Mouse (Mus musculus) hindbrain, embryonic 15.5 days (tissue): ENCODE results near the gene Tnfsf11. TPM values are rescaled to one million over a fixed set of nuclear protein-coding genes. Genes with fewer than 3 reads are reported as not detected.

Experiments
- ATAC-seq: fragments of 200-750 bp; cut with Nextera tagmentation; 2 replicates; pipeline ENCODE4 v1.8.0; 2017; ENCODE audit warnings: low read depth, moderate number of reproducible peaks, moderate TSS enrichment; ENCODE audit not compliant: low FRiP score
- H3K27ac ChIP-seq: fragments of 300-500 bp; sonication (generic); replicated peaks from 2 replicates; pipeline ENCODE4 v1.5.1; 2015; ENCODE audit warnings: mild to moderate bottlenecking, inconsistent platforms
- H3K27me3 ChIP-seq: fragments of 300-500 bp; sonication (generic); 2 replicates; pipeline ENCODE4 v1.6.1; 2015; ENCODE audit warnings: control low read depth, inconsistent platforms
- H3K36me3 ChIP-seq: fragments of 300-500 bp; sonication (generic); 2 replicates; pipeline ENCODE4 v1.6.1; 2015; ENCODE audit warnings: control low read depth, inconsistent platforms
- H3K4me1 ChIP-seq: fragments of 300-500 bp; sonication (generic); replicated peaks from 2 replicates; pipeline ENCODE4 v1.6.1; 2015; ENCODE audit warnings: control low read depth, inconsistent platforms
- H3K4me2 ChIP-seq: fragments of 300-500 bp; sonication (generic); 2 replicates; pipeline ENCODE4 v1.6.1; 2015; ENCODE audit warnings: moderate library complexity, mild to moderate bottlenecking, inconsistent platforms
- H3K4me3 ChIP-seq: fragments of 300-500 bp; sonication (generic); 2 replicates; pipeline ENCODE4 v1.5.1; 2015; ENCODE audit warnings: mild to moderate bottlenecking, inconsistent platforms
- H3K9ac ChIP-seq: fragments of 300-500 bp; sonication (generic); 2 replicates; pipeline ENCODE4 v1.6.1; 2015; ENCODE audit warnings: inconsistent platforms
- H3K9me3 ChIP-seq: fragments of 300-500 bp; sonication (generic); 2 replicates; pipeline ENCODE4 v1.6.1; 2016; ENCODE audit warnings: control low read depth, inconsistent platforms
- WGBS: fragments of 180-500 bp; shearing (Covaris S2); methylation state at CpG from one replicate; pipeline ENCODE4 v1.1.7; 2015; 5-methylcytosine and 5-hydroxymethylcytosine counted together
- polyA plus RNA-seq: library from polyadenylated mRNA; unstranded; fragments of >200 nt; fragmentation: Nextera tagmentation; extraction: Ambion mirVana; gene quantifications from 2 replicates; pipeline ENCODE4 v1.2.1, GENCODE M21; 2015

Gene Tnfsf11
- polyA plus RNA-seq: 0.07 and 0.13 TPM in 2 replicates

DNA sequence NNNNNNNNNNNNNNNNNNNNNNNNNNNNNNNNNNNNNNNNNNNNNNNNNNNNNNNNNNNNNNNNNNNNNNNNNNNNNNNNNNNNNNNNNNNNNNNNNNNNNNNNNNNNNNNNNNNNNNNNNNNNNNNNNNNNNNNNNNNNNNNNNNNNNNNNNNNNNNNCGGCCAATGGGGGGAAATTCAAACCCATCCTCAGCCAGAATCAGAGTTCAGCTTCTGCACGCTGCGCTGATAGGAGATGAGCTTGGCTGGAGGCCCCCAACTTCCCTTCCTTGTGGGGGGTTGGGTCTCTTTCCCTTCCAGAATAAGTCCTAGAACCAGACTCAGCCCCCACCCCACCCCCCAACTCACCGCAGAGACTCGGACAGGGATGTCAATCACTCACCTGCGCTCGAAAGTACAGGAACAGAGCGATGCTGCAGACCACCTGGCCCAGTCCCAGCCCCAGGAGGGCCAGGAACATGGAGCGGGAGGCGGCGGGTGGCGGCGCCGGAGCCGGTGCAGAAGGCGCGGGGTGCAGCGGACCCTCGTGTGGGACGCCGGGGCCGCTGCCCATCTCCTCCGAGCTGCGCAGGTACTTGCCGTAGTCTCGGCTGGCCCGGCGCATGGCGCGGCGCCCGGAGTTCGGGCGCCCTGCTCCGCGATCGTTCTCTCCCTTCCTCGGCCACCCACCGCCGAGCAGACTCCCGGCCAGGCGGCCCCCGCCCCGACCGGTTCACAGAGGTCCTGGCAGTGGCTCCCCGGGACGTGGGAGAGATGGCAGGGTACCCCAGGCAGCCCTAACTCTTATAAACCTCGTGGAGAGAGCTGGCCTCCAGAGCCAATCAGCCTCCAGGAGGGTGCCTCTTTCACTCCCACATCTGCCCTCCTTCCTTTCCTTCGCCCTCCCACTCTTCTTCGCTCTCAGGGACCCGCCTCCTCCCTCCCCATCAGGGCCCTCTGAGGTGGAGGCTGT, at the start of gene Tnfsf11:
Tnfsf11 (minus strand) TSS at position 758 of the 952 bp plus-strand sequence.
- Histone ChIP-seq H3K9ac (peak within 1 kb of the TSS; percentile 49), H3K36me3 (no peaks in the 10 kb centered on the region), H3K4me1 (peaks cover 11% of the 10 kb centered on the region), H3K27me3 (peaks cover 27% of the 10 kb centered on the region), H3K4me2 (peak within 1 kb of the TSS; percentile 97), H3K4me3 (peak within 1 kb of the TSS; percentile 45), H3K9me3 (no peaks in the 10 kb centered on the region), H3K27ac (no peak within 1 kb of the TSS)
- WGBS: 1% methylated on average over 43 of the region's 51 CpGs
- ATAC-seq: no peak

DNA sequence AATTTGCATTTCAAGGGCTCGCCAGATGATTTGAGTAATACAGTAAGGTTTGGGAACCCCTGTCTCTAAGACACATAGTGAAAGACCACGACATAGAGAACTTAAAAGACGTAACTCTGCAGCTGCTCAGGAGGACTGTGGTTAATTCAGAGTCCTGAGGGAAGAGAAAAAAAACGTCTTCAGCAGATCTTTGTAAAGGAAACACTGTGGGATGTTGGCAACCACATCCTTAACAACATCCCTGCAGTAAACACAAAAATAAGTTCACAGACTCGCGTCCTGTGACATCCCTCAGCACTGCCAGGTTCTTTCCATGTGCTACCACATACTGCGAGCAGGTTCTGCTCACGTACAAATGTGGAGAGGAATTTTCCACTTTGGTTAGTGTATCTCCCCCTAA, 48.9 kb upstream of the Tnfsf11 start:
- no peaks in the 10 kb centered on the region for H3K9me3 ChIP-seq
- ATAC-seq: no peak
- no peaks in the 10 kb centered on the region for H3K4me1 ChIP-seq
- H3K36me3 ChIP-seq: no peaks in the 10 kb centered on the region
- H3K4me3 ChIP-seq: no peak overlapping the region
- no peak overlapping the region for H3K4me2 ChIP-seq
- no peak overlapping the region for H3K9ac ChIP-seq
- H3K27ac ChIP-seq: no peak overlapping the region
- 65% methylated on average over 8 of the region's 8 CpGs for WGBS
- no peaks in the 10 kb centered on the region for H3K27me3 ChIP-seq

DNA sequence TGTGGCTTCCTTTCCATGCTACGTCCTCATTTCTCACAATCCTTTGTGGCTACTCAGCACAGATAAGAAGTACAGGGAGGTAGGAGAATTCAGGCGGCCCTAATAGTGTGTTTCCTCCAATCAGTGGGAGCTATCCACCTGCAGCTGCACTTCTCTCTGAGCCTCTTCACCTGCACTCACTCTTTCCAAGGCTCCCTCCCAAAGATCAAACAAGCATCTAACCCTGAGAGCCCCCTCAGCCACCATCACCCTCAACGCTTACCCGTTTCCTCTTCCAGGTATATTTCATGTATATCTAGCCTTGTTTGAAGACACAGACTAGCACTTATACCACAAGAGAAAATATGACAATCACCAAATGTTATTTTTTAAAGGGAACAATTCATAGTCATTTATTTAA, 47.5 kb upstream of the Tnfsf11 start:
- Histone ChIP-seq H3K4me3 (no peak overlapping the region), H3K27ac (no peak overlapping the region), H3K4me2 (no peak overlapping the region), H3K9me3 (no peaks in the 10 kb centered on the region), H3K27me3 (no peaks in the 10 kb centered on the region), H3K36me3 (no peaks in the 10 kb centered on the region), H3K4me1 (no peaks in the 10 kb centered on the region), H3K9ac (no peak overlapping the region)
- ATAC-seq: no peak
- whole genome bisulfite sequencing: 86% methylated on average over 4 of the region's 4 CpGs

DNA sequence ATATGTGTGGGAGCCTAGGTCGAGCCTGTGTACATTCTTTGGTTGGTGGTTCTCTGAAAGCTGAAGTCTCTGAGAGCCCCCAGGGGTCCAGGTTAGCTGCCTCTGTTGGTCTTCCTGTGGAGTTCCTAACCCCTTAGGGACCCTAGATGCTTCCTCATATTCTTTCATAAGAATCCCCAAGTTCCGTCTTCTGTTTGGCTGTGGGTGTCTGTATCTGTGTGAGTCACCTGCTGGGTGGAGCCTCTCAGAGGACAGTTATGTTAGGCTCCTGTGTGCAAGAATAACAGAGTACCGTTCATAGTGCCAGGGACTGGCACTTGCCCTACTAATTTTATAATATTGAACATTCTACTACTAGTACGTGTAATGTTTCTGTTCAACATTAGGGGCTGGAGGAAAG, 45.0 kb upstream of the Tnfsf11 start:
- Histone ChIP-seq H3K9ac (no peak overlapping the region), H3K27me3 (no peaks in the 10 kb centered on the region), H3K27ac (no peak overlapping the region), H3K4me2 (no peak overlapping the region), H3K36me3 (no peaks in the 10 kb centered on the region), H3K9me3 (no peaks in the 10 kb centered on the region), H3K4me1 (no peaks in the 10 kb centered on the region), H3K4me3 (no peak overlapping the region)
- 82% methylated on average over 4 of the region's 4 CpGs for WGBS
- ATAC-seq: no peak

DNA sequence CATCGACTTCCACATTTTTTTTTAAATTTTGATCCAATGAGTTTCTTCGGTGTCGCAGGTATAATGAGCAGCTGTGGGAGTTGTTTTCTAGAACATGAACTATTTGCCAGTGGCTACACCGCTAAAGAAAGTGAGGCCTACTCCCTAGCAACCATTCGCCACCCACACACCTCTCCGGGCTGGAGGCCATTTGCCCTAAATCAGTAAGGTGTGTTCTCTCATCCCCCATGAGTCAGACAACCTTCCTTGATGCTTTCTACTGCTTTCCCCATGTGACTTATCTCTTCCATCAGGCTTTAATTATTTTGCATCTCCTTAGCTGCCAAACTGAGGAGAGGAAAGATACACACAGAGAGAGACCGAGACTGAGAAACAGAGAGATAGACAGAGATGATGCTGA, 43.7 kb upstream of the Tnfsf11 start:
- Histone ChIP-seq H3K36me3 (no peaks in the 10 kb centered on the region), H3K4me1 (no peaks in the 10 kb centered on the region), H3K9ac (no peak overlapping the region), H3K27me3 (no peaks in the 10 kb centered on the region), H3K4me2 (no peak overlapping the region), H3K4me3 (no peak overlapping the region), H3K9me3 (no peaks in the 10 kb centered on the region), H3K27ac (no peak overlapping the region)
- no peak for ATAC-seq
- 96% methylated on average over 7 of the region's 7 CpGs for WGBS

DNA sequence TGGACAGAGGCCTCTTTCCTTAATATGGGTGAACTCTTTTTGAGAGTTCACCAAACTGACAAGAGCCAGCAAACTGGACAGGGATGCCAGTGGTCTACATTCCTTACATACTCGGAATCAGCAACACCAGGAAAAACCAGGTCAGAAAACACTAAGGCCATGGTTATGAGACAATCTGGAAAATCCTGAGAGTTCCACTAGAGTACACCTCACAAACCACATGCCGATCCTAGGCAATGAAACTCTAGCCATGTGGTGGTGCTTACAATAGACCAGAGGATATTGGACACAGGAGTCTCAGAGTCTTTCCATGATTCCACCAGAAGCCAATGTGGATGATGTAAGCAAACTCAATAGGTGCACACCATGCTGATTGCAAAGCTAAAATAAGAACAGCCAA, 39.9 kb upstream of the Tnfsf11 start:
- no peak overlapping the region for H3K4me3 ChIP-seq
- H3K4me2 ChIP-seq: no peak overlapping the region
- H3K36me3 ChIP-seq: no peaks in the 10 kb centered on the region
- no peaks in the 10 kb centered on the region for H3K4me1 ChIP-seq
- 89% methylated on average over 2 of the region's 2 CpGs for WGBS
- H3K27me3 ChIP-seq: no peaks in the 10 kb centered on the region
- no peaks in the 10 kb centered on the region for H3K9me3 ChIP-seq
- H3K27ac ChIP-seq: no peak overlapping the region
- H3K9ac ChIP-seq: no peak overlapping the region
- ATAC-seq: no peak

DNA sequence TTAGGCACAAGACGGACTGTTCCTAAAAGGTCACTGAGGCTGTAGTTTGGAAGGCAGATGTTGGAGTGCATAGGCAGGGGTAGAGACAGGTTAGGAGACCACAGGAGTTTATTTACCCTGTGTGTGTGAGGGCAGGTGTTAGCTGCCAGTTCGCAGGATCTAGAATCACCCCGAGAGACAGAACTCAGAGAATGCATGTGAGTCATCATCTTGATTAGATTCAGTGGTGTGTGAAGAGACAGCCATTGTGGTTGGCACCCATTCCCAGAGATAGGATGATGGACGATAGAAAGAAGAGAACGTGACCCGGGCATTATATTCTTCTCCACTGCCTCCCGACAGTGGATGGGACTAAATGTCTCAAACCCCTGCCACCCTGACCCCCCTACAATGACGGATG, 35.2 kb upstream of the Tnfsf11 start:
- H3K4me2 ChIP-seq: no peak overlapping the region
- H3K27me3 ChIP-seq: no peaks in the 10 kb centered on the region
- no peaks in the 10 kb centered on the region for H3K9me3 ChIP-seq
- H3K4me3 ChIP-seq: no peak overlapping the region
- H3K36me3 ChIP-seq: no peaks in the 10 kb centered on the region
- no peak overlapping the region for H3K9ac ChIP-seq
- 28% methylated on average over 8 of the region's 8 CpGs for WGBS
- H3K4me1 ChIP-seq: no peaks in the 10 kb centered on the region
- ATAC-seq: no peak
- no peak overlapping the region for H3K27ac ChIP-seq

DNA sequence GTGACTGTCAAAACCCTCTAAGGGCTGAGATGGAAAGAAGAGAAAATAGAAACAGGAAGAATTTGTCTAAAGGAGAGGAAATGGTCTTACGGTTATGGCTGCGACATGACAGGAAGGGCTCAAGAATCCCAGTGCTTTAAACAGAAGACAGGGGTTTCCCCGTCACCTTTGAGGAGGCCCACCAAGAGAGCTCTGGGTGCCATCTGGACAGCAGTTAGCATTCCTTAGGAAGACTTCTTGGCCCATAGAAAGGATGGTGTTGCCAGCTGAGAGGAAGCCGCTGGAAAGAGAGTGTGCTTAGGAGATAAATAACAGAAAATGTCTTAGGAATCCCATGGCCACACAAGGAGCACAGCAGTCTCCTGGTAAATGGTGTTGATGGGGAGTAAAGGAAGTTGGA, 34.3 kb upstream of the Tnfsf11 start:
- H3K4me2 ChIP-seq: no peak overlapping the region
- ATAC-seq: no peak
- 88% methylated on average over 4 of the region's 4 CpGs for WGBS
- no peak overlapping the region for H3K9ac ChIP-seq
- no peak overlapping the region for H3K4me3 ChIP-seq
- no peaks in the 10 kb centered on the region for H3K27me3 ChIP-seq
- H3K27ac ChIP-seq: no peak overlapping the region
- no peaks in the 10 kb centered on the region for H3K9me3 ChIP-seq
- no peaks in the 10 kb centered on the region for H3K36me3 ChIP-seq
- H3K4me1 ChIP-seq: no peaks in the 10 kb centered on the region

DNA sequence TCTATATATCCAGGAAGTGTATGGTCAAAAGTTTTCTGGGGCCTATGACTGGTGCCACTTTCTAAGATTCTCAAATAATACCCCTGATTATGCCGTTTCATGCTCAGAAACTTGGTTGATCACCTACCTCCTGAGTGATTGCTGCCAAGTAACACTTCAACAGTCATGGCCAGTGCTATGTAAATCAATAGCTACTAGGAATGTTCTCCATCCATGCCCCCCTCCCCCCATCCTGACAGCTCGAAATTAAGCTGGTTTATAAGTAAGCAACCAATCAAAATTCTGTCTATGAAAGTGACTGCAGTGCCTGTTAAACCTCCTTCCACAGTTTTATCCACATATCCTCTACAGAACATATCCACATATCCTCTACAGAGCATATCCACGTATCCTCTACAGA, 25.5 kb upstream of the Tnfsf11 start:
- Histone ChIP-seq H3K36me3 (no peaks in the 10 kb centered on the region), H3K4me1 (no peaks in the 10 kb centered on the region), H3K4me2 (no peak overlapping the region), H3K4me3 (no peak overlapping the region), H3K9me3 (no peaks in the 10 kb centered on the region), H3K27me3 (no peaks in the 10 kb centered on the region), H3K27ac (no peak overlapping the region), H3K9ac (no peak overlapping the region)
- WGBS: 90% methylated on average over 3 of the region's 3 CpGs
- ATAC-seq: no peak

DNA sequence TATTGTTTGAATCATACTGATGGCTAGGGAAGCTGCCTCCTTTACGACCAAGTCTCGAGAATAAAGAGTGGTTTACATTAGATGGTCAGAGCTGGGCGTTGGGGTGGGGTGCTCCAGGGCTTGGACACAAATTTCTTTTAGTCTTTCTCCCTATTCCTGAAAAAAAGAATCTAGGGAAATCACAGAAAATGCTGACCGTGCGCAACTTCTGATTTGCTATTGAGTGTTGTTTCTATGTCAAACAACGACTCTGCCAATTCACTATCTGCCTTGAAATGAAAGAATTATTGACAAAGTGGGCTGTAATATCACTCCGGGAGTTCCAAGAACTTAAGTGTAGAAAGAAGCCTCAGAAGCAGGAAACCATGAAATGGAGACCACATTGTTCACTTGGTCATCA, 23.5 kb upstream of the Tnfsf11 start:
- 67% methylated on average over 7 of the region's 7 CpGs for WGBS
- Histone ChIP-seq H3K4me2 (no peak overlapping the region), H3K4me3 (no peak overlapping the region), H3K36me3 (no peaks in the 10 kb centered on the region), H3K4me1 (no peaks in the 10 kb centered on the region), H3K27me3 (no peaks in the 10 kb centered on the region), H3K27ac (no peak overlapping the region), H3K9ac (no peak overlapping the region), H3K9me3 (no peaks in the 10 kb centered on the region)
- ATAC-seq: no peak

DNA sequence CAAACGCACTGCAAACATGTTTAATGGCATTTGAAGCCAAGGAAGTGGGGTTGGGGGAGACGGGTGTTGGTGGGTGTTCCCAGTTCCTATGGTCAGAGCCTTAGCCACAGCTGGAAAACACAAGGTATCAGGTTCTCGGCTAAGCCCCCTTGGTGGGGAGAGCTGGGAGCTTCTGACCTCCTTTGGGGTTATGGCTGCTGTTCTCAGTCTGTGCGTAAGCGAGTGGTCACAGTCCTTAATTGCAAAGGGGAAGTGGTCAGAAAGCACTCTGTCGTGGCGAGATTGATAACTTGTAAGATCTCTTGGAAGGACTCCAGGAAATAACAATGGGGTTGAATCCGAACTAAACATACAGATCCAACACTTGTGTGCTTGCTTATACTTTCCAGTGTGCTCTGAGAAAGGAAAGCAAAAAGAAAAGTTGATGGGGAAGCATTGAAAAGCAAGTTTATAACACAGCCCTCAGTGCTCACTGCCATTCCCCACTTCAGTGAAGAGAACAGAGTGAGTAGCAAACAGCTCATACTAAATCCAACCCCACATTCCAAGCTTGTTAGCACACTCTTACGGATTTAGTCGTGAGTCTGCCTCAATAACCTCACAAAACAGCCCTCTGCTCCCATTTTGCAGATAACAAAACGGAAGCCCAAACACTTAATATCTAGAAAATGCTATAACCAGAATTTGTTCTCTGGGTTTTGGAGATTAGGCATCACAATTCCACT, 22.9 kb upstream of the Tnfsf11 start:
- Histone ChIP-seq H3K9me3 (no peaks in the 10 kb centered on the region), H3K27ac (no peak overlapping the region), H3K4me1 (no peaks in the 10 kb centered on the region), H3K4me2 (no peak overlapping the region), H3K9ac (no peak overlapping the region), H3K4me3 (no peak overlapping the region), H3K27me3 (no peaks in the 10 kb centered on the region), H3K36me3 (no peaks in the 10 kb centered on the region)
- WGBS: 45% methylated on average over 11 of the region's 11 CpGs
- no peak for ATAC-seq

DNA sequence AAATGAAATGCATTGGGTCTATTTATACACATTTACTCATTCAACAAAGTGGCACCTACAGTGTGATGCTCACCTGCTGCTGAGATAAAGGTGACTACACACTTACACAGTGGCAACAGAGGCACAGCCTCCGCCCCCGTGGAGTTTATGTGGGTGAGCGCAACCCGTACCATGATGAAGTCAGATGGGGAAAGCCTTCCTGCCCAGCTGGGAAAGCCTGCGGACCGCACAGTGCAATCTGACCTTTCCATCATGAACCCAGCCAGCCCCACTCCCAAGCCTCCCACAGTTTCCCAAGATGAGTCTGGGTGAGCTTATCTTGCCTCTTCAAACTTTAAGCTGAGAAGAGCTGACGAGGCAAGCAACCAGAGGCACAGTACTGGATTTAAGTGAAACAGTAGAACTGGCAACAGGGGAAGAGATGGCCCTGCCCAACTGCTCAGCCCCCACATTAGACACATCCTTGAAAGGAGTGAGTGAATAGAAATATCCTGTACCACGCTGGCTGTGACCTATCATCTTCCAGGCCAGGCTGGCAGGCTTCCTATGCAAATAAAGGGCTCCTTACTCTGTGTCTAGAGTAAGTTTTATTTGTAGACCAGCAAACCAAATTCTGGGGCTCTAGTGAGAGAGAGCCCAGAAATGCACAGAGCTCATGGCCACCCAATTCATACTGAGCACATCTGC, 22.1 kb upstream of the Tnfsf11 start:
- 79% methylated on average over 8 of the region's 8 CpGs for WGBS
- ATAC-seq: no peak

More for the DNA sequence above, 22.1 kb upstream of the Tnfsf11 start:
- no peak overlapping the region for H3K9ac ChIP-seq
- no peak overlapping the region for H3K4me3 ChIP-seq
- no peaks in the 10 kb centered on the region for H3K4me1 ChIP-seq
- H3K27ac ChIP-seq: no peak overlapping the region
- no peak overlapping the region for H3K4me2 ChIP-seq
- no peaks in the 10 kb centered on the region for H3K36me3 ChIP-seq
- H3K27me3 ChIP-seq: no peaks in the 10 kb centered on the region
- no peaks in the 10 kb centered on the region for H3K9me3 ChIP-seq
